Mouse (Mus musculus) thymus, postnatal 0 days (tissue): ENCODE measurements around the gene Ercc8. TPM values are rescaled to one million over a fixed set of nuclear protein-coding genes. Genes with fewer than 3 reads are reported as not detected.

Experiments used
- DNase-seq: peaks from one replicate; pipeline ENCODE4 v3.0.0-alpha.2; 2015; ENCODE audit warnings: low spot score
- polyA plus RNA-seq: library from polyadenylated mRNA; unstranded; fragments of >200 nt; fragmentation: Nextera tagmentation; extraction: Ambion mirVana; gene quantifications from 2 replicates; pipeline ENCODE4 v1.2.1, GENCODE M21; 2015

Ercc8 gene
- polyA plus RNA-seq, 1 experiment from 2014 or later = 18.2 TPM

DNA sequence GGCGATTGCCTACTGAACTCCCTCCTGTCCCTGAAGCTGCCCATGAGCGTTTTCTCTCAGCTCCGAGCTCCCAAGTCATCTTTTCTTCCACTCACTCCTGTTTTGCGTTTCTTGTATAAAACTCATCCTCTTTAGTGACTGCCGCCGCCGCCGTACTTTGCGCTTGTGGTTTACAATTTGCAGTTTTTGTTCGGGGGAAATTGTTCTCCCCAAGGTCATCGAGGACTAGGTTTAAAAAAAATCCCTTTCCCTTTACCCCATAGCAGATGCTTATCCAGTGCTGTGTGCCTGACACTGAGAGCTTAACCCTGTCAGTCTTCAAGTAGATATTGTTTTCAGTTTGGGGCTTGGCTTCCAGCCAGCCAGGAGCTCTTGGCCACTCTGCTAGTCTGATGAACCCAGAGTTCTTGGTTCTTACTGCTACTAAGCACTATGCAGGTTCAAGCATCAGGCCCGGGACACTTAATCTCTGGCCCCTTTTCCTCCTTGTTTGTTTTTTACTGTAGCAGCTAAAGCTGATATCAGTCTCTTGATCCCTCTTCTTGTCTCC lies 56.8 kb downstream of the Ercc8 start:
- DNase-seq = no peak

DNA sequence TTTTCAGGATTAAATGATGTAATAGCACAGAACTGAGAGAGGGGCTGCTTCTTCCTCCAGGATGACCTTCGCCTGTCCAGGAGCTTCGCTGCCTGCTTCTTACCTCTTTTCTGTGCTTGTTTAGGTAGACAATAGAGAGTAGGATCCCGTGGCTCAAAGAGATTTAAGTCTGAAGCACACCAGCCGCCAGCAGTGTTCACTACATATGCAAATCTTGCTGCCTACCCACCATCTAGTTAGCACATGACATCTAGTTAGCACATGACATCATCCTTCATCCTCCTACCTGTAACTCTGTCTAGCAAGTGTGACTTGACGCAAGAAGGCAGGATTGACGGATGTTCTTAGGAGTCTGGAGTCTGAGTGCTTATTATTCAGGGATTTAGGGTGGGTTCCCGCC lies 61.2 kb downstream of the Ercc8 start:
- no peak for DNase-seq

DNA sequence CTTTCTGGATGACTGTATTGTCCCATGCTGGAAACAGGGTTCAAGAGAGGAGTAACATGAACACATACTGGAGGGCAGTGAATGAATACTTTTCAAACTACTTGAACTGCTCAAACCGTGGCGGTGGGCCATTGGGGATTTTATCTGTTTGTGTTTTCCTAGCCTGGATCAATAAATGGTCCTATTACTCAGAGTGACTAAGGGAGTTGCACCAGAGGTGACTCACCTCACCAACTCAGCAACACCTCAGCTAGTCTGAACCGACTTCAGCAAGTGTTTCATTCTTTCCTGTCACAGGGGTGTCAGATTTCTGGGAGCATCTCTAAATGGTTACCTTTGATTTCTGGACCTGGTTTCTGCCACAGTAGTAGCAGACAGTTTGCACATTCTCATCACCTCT lies 70.7 kb downstream of the Ercc8 start:
- DNase-seq = no peak

DNA sequence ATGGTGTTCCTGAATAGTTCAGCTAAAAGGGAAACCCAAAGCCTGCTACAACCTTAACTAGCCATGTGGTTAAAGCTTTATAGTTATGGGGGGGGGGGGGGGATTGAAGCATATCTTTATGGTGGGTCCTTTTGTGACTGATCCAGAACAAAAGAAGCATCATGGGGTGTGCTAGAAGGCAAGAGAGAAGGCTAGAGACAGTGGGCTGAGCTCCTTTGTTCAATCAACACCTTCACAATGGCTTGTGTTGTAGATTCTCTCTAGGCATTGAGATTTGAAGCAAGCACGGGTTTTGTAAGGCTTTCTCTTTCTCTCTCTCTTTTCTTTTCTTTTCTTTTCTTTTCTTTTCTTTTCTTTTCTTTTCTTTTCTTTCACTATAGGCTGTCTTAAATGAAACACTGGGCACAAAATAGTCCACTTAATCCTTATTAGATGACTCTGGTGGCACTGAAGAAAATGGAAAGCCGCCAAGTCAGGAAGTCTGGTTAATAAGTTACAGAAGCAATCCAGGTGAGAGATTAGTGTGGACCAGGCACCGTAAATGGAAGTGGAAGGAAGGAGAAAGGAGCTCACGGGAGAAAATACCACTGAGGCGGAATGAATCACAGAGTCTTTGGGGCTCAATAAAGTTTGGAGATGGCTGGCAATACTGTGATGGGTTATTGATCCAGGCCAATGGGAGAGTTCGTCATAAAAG lies 71.3 kb downstream of the Ercc8 start:
- no peak for DNase-seq

DNA sequence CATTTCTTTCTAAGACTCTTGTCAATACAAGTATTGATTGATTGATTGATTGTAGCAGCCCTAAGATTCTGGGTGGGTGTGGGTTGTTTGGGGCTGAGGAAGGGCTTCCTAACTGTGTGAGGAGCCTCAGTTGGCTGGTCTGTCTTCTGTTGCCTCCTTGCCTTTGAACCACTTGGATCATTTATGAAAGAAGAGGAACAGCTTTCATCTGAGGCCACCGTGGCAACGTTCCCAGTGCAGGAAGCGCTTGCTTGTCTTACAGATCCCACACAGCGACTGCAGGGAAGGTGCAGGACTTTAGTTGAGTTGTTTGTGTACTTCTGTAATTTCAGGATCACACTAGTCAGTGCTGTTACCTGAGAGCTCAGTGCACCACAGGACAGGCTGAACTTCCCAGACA lies 81.5 kb downstream of the Ercc8 start:
- DNase-seq = no peak

DNA sequence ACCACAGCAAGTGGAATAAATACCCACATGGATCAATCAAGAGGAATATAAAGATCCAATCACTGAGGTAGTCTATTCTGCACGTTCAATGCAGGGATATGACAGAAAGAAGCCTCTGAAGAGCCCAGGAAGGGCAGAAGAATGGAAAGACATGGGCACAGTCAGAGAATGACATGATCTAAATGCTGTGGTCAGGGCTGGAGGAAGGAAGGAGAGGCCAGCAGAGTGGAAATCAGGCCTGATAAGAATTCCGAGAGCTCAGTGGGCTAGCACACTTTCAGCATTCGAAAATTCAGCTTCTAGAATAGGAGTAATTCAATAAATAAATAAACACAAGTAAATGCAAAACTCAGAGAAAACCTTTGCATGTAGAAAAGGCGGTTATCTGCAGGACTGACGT lies 83.2 kb downstream of the Ercc8 start:
- DNase-seq = no peak

Other genes with a start within 250 kb of the Ercc8 start
- gene Smim15, start 114.3 kb upstream of the Ercc8 start, polyA plus RNA-seq = 83.0 and 83.4 TPM in 2 replicates
- gene Ndufaf2, start 108 bp upstream of the Ercc8 start, polyA plus RNA-seq = 44.3 and 53.6 TPM in 2 replicates
- gene Elovl7, start 55.7 kb downstream of the Ercc8 start, polyA plus RNA-seq = 1.2 and 1.5 TPM in 2 replicates
- gene Depdc1b, start 157.6 kb downstream of the Ercc8 start, polyA plus RNA-seq = 11.9 and 14.3 TPM in 2 replicates